Mouse (Mus musculus) heart, postnatal 0 days (tissue): ENCODE data around the gene Gm20547. TPM values are rescaled to one million over a fixed set of nuclear protein-coding genes. Genes with fewer than 3 reads are reported as not detected.
A peak's percentile ranks its signal among the peaks of the same experiment; 100 is the strongest.

Experiments
- ATAC-seq: fragments of 200-750 bp; cut with Nextera tagmentation; 2 replicates; pipeline ENCODE4 v1.8.0; 2017; ENCODE audit warnings: low read depth, moderate number of reproducible peaks, moderate library complexity; ENCODE audit not compliant: insufficient read depth
- DNase-seq: peaks from one replicate; pipeline ENCODE4 v3.0.0-alpha.2; 2016; ENCODE audit warnings: low spot score
- H3K27ac ChIP-seq: fragments of 300-500 bp; sonication (generic); 2 replicates; pipeline ENCODE4 v1.5.1; 2014; ENCODE audit warnings: low read depth, mild to moderate bottlenecking
- H3K27me3 ChIP-seq: fragments of 300-500 bp; sonication (generic); 2 replicates; pipeline ENCODE4 v1.6.1; 2014; ENCODE audit warnings: low read length, mixed read lengths; ENCODE audit not compliant: control insufficient read depth, insufficient read depth
- H3K36me3 ChIP-seq: fragments of 300-500 bp; sonication (generic); replicated peaks from 2 replicates; pipeline ENCODE4 v1.6.1; 2014; ENCODE audit warnings: low read length, mixed read lengths; ENCODE audit not compliant: control insufficient read depth, insufficient read depth
- H3K4me1 ChIP-seq: fragments of 300-500 bp; sonication (generic); 2 replicates; pipeline ENCODE4 v1.6.1; 2014; ENCODE audit warnings: antibody characterized with exemption; ENCODE audit not compliant: control insufficient read depth, insufficient read depth
- H3K4me2 ChIP-seq: fragments of 300-500 bp; sonication (generic); 2 replicates; pipeline ENCODE4 v1.6.1; 2014; ENCODE audit warnings: low read depth, mild to moderate bottlenecking, low read length, moderate library complexity
- H3K4me3 ChIP-seq: fragments of 300-500 bp; sonication (generic); 2 replicates; pipeline ENCODE4 v1.5.1; 2014; ENCODE audit warnings: low read depth, low read length
- H3K9ac ChIP-seq: fragments of 300-500 bp; sonication (generic); replicated peaks from 2 replicates; pipeline ENCODE4 v1.6.1; 2014; ENCODE audit warnings: low read depth, low read length, mixed read lengths
- H3K9me3 ChIP-seq: fragments of 300-500 bp; sonication (generic); replicated peaks from 2 replicates; pipeline ENCODE4 v1.6.1; 2016; ENCODE audit warnings: low read length; ENCODE audit not compliant: control insufficient read depth
- CTCF ChIP-seq: IDR thresholded peaks from 2 replicates; pipeline ENCODE4 v1.5.1; 2016; ENCODE audit warnings: antibody characterized with exemption, control low read depth, low read depth
- EP300 ChIP-seq: IDR thresholded peaks from 2 replicates; pipeline ENCODE4 v1.6.1; 2016; ENCODE audit warnings: antibody characterized with exemption, low read depth
- WGBS: fragments of 180-500 bp; shearing (Covaris S2); extraction: QIAGEN DNeasy Blood & Tissue Kit; methylation state at CpG from one replicate; pipeline ENCODE4 v1.1.7; 2014; 5-methylcytosine and 5-hydroxymethylcytosine counted together
- polyA plus RNA-seq: library from polyadenylated mRNA; unstranded; fragments of >200 nt; fragmentation: Nextera tagmentation; extraction: Ambion mirVana; gene quantifications from 2 replicates; pipeline ENCODE4 v1.2.1, GENCODE M21; 2015
- total RNA-seq: library from RNA; depleted of rRNA; stranded (reverse); fragments of >200 nt; gene quantifications from 2 replicates; pipeline ENCODE4 v1.2.3, GENCODE M21; 2014; ENCODE audit warnings: low replicate concordance

The Gm20547 gene
- total and polyA plus RNA-seq, 2 experiments from 2014 or later: not detected

- DNase-seq (no peak), ATAC-seq (no peak)
- Histone ChIP-seq H3K4me3 (no peak overlapping the region), H3K27ac (no peak overlapping the region), H3K4me2 (no peak overlapping the region), H3K36me3 (peaks cover 5% of the 10 kb centered on the region), H3K4me1 (no peaks in the 10 kb centered on the region), H3K9ac (no peak overlapping the region), H3K9me3 (no peaks in the 10 kb centered on the region), H3K27me3 (no peaks in the 10 kb centered on the region; the same call in 1 of the 2 replicates)
- TF ChIP-seq CTCF (no peak), EP300 (no peak)
- 73% methylated on average over 9 of the region's 9 CpGs for WGBS
Observed at GRCm38 (mm10) chr17:34860514-34860913, 21.3 kb downstream of the Gm20547 start.

DNA sequence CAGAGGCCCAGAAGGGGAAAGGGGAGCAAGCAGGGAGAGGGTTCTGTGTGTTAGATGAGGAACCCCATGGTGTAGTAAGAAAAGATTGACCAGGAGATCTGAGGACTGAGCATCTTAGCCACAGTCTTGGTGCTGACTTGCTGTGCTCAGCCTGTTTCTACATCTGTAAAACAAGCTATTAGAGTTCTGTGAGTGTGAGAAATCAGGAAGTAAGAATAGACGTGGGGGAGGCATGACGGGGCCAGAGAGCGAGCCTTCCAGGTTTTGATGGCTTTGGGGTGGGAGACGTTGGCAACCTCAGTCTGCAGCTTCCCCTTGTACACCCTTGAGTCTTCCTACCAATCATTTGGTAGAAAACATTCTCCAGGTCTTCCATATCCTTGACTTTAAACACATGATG is 23.2 kb downstream of the Gm20547 start:
- H3K4me1 ChIP-seq: no peaks in the 10 kb centered on the region
- no peak overlapping the region for H3K4me2 ChIP-seq
- DNase-seq (no peak), ATAC-seq (no peak)
- peaks cover 17% of the 10 kb centered on the region for H3K36me3 ChIP-seq
- H3K27me3 ChIP-seq: no peaks in the 10 kb centered on the region; the same call in 1 of the 2 replicates
- H3K4me3 ChIP-seq: no peak overlapping the region
- WGBS: 52% methylated on average over 4 of the region's 4 CpGs
- H3K27ac ChIP-seq: no peak overlapping the region
- TF ChIP-seq CTCF (no peak), EP300 (no peak)
- no peak overlapping the region for H3K9ac ChIP-seq
- H3K9me3 ChIP-seq: no peaks in the 10 kb centered on the region

DNA sequence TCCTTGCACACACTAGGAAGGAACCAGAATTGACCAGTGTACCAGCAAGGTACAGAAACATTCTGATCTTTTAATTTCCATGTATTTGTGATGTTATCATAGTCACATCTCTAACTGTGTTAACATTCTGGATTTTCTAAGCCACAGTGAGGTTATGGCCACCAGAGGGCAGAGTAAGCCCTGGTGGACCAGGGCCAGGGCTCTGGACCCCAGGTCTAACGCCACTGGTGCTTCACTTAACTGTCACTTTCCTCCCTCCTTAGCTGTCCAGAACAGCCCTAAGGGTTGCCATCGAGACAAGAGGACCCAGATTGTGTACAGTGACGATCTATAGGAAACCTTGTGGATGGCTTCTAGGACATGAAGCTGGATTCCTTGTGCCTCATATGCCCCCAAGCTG is 26.0 kb downstream of the Gm20547 start:
- no peak overlapping the region for H3K4me2 ChIP-seq
- 0 out of 2 replicates have a peak, but pooled peaks have one; percentile 35 for ATAC-seq
- no peak overlapping the region for H3K27ac ChIP-seq
- peaks cover 24% of the 10 kb centered on the region for H3K36me3 ChIP-seq
- peaks cover 5% of the 10 kb centered on the region for H3K4me1 ChIP-seq
- H3K4me3 ChIP-seq: no peak overlapping the region
- H3K9me3 ChIP-seq: no peaks in the 10 kb centered on the region
- no peak overlapping the region for H3K9ac ChIP-seq
- 25% methylated on average over 3 of the region's 3 CpGs for WGBS
- peak; percentile 73 for TF ChIP-seq CTCF
- no peak for TF ChIP-seq EP300
- no peaks in the 10 kb centered on the region; the same call in 1 of the 2 replicates for H3K27me3 ChIP-seq
- peak; percentile 32 for DNase-seq

DNA sequence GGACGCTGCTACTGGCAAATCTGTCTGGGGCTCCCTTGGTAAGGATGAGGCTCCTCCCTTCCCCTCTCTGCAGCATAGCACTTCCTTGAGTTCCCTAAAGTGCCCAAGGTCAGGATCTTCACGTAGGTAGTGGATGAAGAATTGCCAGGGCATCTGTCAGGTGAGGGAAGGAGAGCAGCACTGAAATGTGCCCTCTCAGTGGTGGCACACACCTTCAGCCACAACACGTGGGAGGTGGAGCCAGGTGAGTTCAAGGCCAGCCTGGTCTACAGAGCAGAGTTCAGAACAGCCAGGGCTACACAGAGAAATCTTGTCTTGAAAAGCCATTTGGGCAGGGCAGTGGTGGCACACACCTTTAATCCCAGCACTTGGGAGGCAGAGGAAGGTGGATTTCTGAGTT is 27.1 kb downstream of the Gm20547 start:
- H3K4me3 ChIP-seq: no peak overlapping the region
- H3K4me2 ChIP-seq: no peak overlapping the region
- H3K27me3 ChIP-seq: no peaks in the 10 kb centered on the region
- TF ChIP-seq CTCF (no peak), EP300 (no peak)
- H3K36me3 ChIP-seq: peaks cover 24% of the 10 kb centered on the region
- no peak for DNase-seq
- WGBS: 73% methylated on average over 3 of the region's 3 CpGs
- no peak overlapping the region for H3K9ac ChIP-seq
- H3K9me3 ChIP-seq: no peaks in the 10 kb centered on the region
- no peak for ATAC-seq
- peaks cover 8% of the 10 kb centered on the region for H3K4me1 ChIP-seq
- no peak overlapping the region for H3K27ac ChIP-seq

- H3K4me3 ChIP-seq: no peak overlapping the region
- peaks cover 13% of the 10 kb centered on the region for H3K4me1 ChIP-seq
- H3K27me3 ChIP-seq: no peaks in the 10 kb centered on the region
- H3K9me3 ChIP-seq: no peaks in the 10 kb centered on the region
- peaks cover 24% of the 10 kb centered on the region for H3K36me3 ChIP-seq
- no peak overlapping the region for H3K4me2 ChIP-seq
- ATAC-seq: no peak
- TF ChIP-seq EP300: no peak
- TF ChIP-seq CTCF: no peak
- no peak for DNase-seq
- no peak overlapping the region for H3K9ac ChIP-seq
- WGBS: 76% methylated on average over 8 of the region's 8 CpGs
- no peak overlapping the region for H3K27ac ChIP-seq
Observed at GRCm38 (mm10) chr17:34853511-34853910, 28.3 kb downstream of the Gm20547 start.

DNA sequence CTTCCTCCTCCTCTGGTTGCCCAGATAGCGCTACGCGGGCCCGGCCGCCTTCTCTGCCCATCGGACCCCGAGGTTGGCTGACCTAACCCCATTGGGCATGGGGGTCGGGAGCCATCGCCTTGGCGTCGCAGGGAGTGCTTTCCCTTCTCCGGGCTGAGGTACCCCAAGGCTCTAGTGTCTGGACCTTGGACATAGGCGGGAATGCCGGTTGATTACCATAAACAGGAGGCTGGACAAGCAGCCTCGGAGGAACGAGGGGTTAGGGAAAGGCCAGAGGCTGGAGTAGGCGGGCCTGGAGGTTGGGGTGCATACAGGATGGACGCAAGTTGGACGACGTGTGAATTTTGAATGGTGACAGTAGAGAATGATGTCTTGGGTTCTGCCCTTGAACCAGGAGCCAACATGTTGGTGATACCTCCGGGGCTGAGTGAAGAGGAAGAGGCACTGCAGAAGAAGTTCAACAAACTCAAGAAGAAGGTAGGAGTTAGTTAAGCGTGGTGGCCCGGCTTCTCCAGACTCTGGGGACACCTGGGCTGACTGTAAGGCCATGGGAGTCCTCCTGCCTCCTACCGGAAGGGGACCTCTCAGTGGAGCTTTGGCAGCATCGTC is 31.2 kb downstream of the Gm20547 start:
- Histone ChIP-seq H3K4me1 (peaks cover 13% of the 10 kb centered on the region), H3K9ac (peak overlapping the region; percentile 75), H3K4me3 (peak overlapping the region; percentile 84), H3K27ac (peak overlapping the region; percentile 40; the same call in 1 of the 2 replicates), H3K9me3 (no peaks in the 10 kb centered on the region), H3K36me3 (peaks cover 45% of the 10 kb centered on the region), H3K4me2 (peak overlapping the region; percentile 96), H3K27me3 (no peaks in the 10 kb centered on the region)
- DNase-seq: no peak
- ATAC-seq: no peak; the same call in 1 of the 2 replicates
- WGBS: under 1% methylated on average over 25 of the region's 25 CpGs
- no peak for TF ChIP-seq EP300
- no peak for TF ChIP-seq CTCF
